Mouse (Mus musculus): Measurements from ENCODE around the gene Atl2.

Gene Atl2

DNA sequence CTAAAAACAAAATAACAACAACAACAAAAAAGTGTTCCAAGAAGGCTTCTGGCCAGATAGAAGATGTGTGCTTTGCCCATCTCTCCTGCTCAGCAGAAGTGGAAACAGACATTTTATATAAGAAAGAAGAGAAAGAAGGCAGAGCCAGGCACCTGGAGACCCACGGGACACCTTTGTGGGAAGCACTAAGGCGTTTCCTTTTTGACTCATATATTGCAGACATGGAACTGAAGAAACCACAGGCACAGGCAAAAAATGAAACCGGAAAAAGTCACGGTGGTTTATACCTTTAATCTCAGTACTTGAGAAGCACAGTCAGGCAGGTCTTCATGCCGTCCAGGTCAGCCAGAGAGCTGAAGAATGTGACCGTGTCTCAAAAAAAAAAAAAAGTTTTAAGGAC lies 79.0 kb downstream of the Atl2 start:
- DNase-seq: no peak

DNA sequence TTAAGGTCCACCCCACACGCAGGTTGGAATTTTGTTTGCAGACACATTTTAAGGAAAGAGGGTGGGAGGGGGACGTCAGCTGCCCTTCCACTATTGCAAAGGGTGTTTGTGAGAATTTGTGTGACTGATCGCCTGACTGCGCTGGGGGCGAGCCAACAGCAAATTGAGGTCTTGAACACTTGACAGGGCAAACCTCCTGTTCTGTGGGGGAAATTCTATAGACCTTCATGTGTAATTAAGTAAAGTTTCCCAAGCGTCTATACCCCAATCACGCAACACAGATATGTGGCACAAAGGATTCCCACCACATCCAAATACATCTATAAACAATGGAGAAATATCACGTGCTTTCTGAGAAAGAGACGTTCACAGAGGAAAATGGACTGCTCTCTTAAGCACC lies 85.5 kb downstream of the Atl2 start:
- no peak for DNase-seq

DNA sequence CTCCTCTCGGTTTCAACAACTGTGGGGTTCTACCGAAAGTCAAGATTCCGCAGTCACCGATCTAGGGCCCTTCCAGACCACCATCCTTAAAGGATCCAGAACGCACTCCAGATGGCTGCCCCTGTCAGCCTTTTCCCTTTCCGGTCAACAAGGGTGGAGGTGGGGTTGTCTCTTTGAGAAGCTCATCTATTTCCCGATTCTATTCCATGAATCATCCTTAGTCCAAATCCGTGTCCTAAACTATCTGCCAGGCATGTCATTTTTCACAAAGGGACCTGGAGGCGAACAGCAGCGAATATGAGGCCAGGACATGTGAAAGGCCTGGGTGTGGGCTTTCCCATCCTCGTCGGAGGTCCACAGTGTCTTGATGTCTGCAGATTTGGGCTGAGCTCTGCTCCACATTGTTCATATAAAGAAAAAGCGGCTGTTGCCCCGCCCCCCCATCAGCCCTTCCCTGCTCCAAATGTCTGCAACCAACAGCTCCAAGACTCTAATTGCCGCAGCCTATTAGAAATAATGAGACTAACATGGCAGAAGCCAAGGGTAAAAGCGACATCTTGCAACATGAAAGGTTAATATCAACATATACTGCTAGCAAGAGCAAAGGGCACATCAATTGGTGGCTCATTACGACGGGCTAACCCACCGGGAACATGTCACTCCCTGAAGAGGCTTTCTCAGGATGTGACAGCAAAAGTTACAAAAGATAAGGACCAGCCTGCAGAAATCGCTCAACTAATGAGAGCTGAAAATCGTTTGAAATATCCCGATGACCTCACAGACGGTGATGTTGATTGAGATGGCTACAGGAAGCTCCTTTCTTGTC lies 86.2 kb downstream of the Atl2 start:
- no peak for DNase-seq

DNA sequence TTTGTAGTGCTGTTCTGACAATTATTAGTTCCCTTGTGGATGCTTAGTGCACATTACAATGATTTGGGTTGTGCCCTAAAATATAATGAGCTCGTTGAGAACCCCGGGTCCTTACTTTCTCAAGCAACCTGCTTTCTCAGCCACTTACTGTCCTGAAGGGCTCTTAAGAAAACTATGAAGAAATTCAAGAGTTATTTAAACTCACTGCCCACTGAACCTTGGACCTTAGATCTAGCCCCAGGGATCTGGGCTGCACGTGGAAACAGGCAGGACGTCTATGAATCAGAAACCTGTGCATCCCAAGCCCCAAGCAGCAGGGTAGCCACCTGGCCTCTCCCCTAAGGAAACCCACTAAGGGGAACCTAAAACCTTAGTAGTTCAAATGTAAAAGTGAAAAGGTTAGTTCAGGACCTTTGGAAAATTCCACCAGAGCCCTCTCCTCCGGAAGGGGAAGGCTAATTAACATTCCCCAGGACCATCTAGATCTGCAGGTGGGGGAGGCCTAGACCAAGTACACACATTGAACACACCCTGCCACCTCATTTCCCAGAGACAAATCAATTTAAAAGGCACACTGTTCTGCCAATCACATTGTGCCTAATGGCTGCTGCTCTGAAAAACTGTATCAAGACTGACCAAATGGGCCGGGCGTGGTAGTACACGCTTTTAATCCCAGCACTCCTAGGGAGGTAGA lies 88.5 kb downstream of the Atl2 start:
- DNase-seq: no peak

DNA sequence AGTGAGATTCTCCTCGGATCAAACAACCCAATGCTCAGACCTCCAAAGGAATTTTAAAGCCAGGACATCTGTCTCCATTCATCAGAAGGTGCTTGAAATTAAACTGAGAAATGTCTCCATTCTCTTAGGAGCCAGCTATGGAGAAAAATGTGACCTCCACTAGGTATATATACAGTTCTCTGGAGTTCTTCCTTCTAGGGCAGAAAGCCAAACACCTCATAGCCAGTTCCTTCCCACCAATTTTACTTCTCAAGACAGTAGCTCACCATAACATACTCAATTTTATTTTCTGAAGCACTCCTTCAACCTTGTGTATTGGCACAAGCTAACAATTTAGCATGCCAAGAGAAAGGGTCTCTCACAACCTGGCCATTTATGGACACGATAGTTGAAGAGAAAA lies 91.2 kb downstream of the Atl2 start:
- no peak for DNase-seq

DNA sequence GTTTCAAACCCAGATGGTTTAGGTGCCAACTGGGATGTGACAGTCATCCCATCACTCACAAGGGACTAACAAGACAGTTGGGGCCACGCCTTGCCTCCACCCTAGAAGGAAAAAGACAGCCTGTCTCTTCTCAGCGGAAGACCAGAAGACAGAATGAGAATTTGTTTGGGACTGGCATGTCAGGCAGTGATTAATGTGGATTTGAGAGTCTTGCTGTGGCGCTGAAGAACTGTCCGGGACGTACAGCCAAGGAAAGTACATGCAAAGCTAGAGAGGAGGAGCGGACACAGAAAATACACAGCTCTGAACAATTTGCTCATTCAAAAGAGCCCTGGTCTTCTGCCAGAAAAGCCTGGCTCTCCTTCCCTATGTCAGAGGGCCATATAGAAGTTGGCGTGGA lies 93.9 kb downstream of the Atl2 start:
- DNase-seq: no peak

DNA sequence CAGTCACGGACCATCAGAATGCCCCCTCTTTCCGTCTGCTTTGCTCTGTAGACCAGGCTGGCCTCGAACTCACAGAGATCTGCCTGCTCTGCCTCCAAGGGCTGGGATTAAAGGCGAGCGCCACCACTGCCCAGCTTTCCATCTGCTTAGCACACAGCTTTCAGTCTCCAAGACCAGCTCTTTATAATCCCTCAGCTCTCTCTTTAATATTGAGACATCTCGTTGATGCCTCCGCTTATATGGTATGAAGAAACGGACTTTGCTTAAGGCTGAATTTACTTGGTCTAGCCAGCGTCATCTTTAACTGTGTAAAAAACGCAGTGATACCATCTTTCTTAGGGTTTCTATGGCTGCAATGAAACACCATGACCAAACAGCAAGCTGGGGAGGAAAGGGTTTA lies 97.1 kb downstream of the Atl2 start:
- DNase-seq: no peak

Data from lung, postnatal 14 days (tissue).